Mouse (Mus musculus) CH12.LX (cell line): Measurements from ENCODE around the gene Ank2.
"Not testable (repeated sequence)": the region's sequence is repeated elsewhere in the genome, so short reads cannot be mapped to it uniquely, and the experiment has no call there.

Source experiments
- CTCF ChIP-seq, 2 experiments: IDR thresholded peaks in 1 of 2; conservative IDR thresholded peaks in 1 of 2; 2 replicates each; pipeline ENCODE4 v1.5.1; 2011 to 2012; ENCODE audit warnings: low read depth in 2 of 2, low read length in 2 of 2, improper control_type of control experiment in 1 of 2, inconsistent platforms in 1 of 2, mild to moderate bottlenecking in 1 of 2, moderate library complexity in 1 of 2
- ELF1 ChIP-seq: IDR thresholded peaks from 2 replicates; pipeline ENCODE4 v1.6.1; 2014; ENCODE audit warnings: low read depth, mild to moderate bottlenecking, inconsistent platforms, low read length, improper control_type of control experiment
- EP300 ChIP-seq: IDR thresholded peaks from 2 replicates; pipeline ENCODE4 v1.6.1; 2011; ENCODE audit warnings: low read length, improper control_type of control experiment
- ETS1 ChIP-seq: conservative IDR thresholded peaks from 2 replicates; pipeline ENCODE4 v1.6.1; 2012; ENCODE audit warnings: low read depth, mild to moderate bottlenecking, inconsistent platforms, low read length, improper control_type of control experiment, moderate library complexity
- MEF2A ChIP-seq: IDR thresholded peaks from 2 replicates; pipeline ENCODE4 v1.6.1; 2014; ENCODE audit warnings: low read depth, mild to moderate bottlenecking, inconsistent platforms, low read length, improper control_type of control experiment, borderline replicate concordance
- NRF1 ChIP-seq: IDR thresholded peaks from 2 replicates; pipeline ENCODE4 v1.6.1; 2014; ENCODE audit warnings: low read depth, mild to moderate bottlenecking, inconsistent platforms, low read length, improper control_type of control experiment, moderate library complexity
- POLR2A ChIP-seq: IDR thresholded peaks from 2 replicates; pipeline ENCODE4 v1.6.1; 2011; ENCODE audit warnings: low read depth, mild to moderate bottlenecking, improper control_type of control experiment, low read length
- ZC3H11A ChIP-seq: IDR thresholded peaks from 2 replicates; pipeline ENCODE4 v1.6.1; 2012; ENCODE audit warnings: low read depth, mild to moderate bottlenecking, inconsistent platforms, low read length, improper control_type of control experiment

GRCm38 (mm10) chr3:127400468-127400867 is 98.7 kb downstream of the Ank2 start:
- not testable (repeated sequence) for TF ChIP-seq CTCF (conservative IDR thresholded peaks at IDR 0.05 in 1 of 2, IDR thresholded peaks at IDR 0.05 in 1 of 2; ENCODE audit: low read depth in 2 of 2, low read length in 2 of 2); ETS1; POLR2A; NRF1; ELF1; MEF2A; EP300; ZC3H11A
